Mouse (Mus musculus): ENCODE results near the gene Olfr631.
"Not testable (repeated sequence)": the region's sequence is repeated elsewhere in the genome, so short reads cannot be mapped to it uniquely, and the experiment has no call there.

Gene Olfr631

GRCm38 (mm10) chr7:103928525-103928924 is at the start of gene Olfr631:
Gene Olfr631 (plus strand): TSS chr7:103928825.
- DNase-seq (ENCODE audit: low read depth, low spot score) = no peak

- no peak for DNase-seq (ENCODE audit: low read depth, low spot score)
These were observed 42.5 kb upstream of the Olfr631 start, which contains the start of gene Olfr66 for GRCm38 (mm10) chr7:103886152-103886551. Gene Olfr66 (minus strand): TSS chr7:103886252.

- no peak for DNase-seq (ENCODE audit: low read depth, low spot score)
These were observed 34.2 kb upstream of the Olfr631 start, which contains the start of gene Olfr64 for GRCm38 (mm10) chr7:103894385-103894784. Gene Olfr64 (minus strand): TSS chr7:103894485.

GRCm38 (mm10) chr7:103903187-103903586 is 25.4 kb upstream of the Olfr631 start, which contains the start of gene Olfr65:
Gene Olfr65 (plus strand): TSS chr7:103903487.
- no peak for DNase-seq (ENCODE audit: low read depth, low spot score)

- no peak for DNase-seq (ENCODE audit: low read depth, low spot score)
These were observed 18.6 kb upstream of the Olfr631 start for GRCm38 (mm10) chr7:103910047-103910446.

- DNase-seq (ENCODE audit: low read depth, low spot score) = no peak
These were observed 15.6 kb upstream of the Olfr631 start for GRCm38 (mm10) chr7:103912969-103913511.

GRCm38 (mm10) chr7:103915338-103915737 is 13.3 kb upstream of the Olfr631 start:
- no peak for DNase-seq (ENCODE audit: low read depth, low spot score)

GRCm38 (mm10) chr7:103934264-103934663 is 5.6 kb downstream of the Olfr631 start, which contains the start of gene Olfr632:
Gene Olfr632 (plus strand): TSS chr7:103934347.
- DNase-seq (ENCODE audit: low read depth, low spot score) = no peak

GRCm38 (mm10) chr7:103942730-103943129 is 14.1 kb downstream of the Olfr631 start:
- DNase-seq (ENCODE audit: low read depth, low spot score) = peak; percentile 1

GRCm38 (mm10) chr7:103944137-103944536 is 15.5 kb downstream of the Olfr631 start, which contains the start of gene Olfr633:
Gene Olfr633 (plus strand): TSS chr7:103944437.
- DNase-seq (ENCODE audit: low read depth, low spot score) = no peak

GRCm38 (mm10) chr7:103966873-103967272 is 38.2 kb downstream of the Olfr631 start:
- DNase-seq (ENCODE audit: low read depth, low spot score) = not testable (repeated sequence)

GRCm38 (mm10) chr7:103970852-103971251 is 42.2 kb downstream of the Olfr631 start, which contains the start of gene Olfr635:
Gene Olfr635 (plus strand): TSS chr7:103971152.
- DNase-seq (ENCODE audit: low read depth, low spot score) = no peak

GRCm38 (mm10) chr7:103971782-103972181 is 43.2 kb downstream of the Olfr631 start:
- no peak for DNase-seq (ENCODE audit: low read depth, low spot score)

Measured in telencephalon, adult 2 months (tissue).